Mouse (Mus musculus) kidney, adult 2 months (tissue): ENCODE results near the gene Plxnb3.

Source experiments
- CTCF ChIP-seq: fragments of 200-500 bp; conservative IDR thresholded peaks from 2 replicates; pipeline ENCODE4 v1.5.1; 2011; ENCODE audit warnings: low read depth, mild to moderate bottlenecking, control low read depth, low read length, moderate library complexity, mixed read lengths; ENCODE audit not compliant: insufficient read depth, insufficient read length
- POLR2A ChIP-seq: fragments of 200-500 bp; IDR thresholded peaks from one replicate; pipeline ENCODE4 v1.6.1; 2011; ENCODE audit warnings: low read depth, low read length, control low read depth

DNA sequence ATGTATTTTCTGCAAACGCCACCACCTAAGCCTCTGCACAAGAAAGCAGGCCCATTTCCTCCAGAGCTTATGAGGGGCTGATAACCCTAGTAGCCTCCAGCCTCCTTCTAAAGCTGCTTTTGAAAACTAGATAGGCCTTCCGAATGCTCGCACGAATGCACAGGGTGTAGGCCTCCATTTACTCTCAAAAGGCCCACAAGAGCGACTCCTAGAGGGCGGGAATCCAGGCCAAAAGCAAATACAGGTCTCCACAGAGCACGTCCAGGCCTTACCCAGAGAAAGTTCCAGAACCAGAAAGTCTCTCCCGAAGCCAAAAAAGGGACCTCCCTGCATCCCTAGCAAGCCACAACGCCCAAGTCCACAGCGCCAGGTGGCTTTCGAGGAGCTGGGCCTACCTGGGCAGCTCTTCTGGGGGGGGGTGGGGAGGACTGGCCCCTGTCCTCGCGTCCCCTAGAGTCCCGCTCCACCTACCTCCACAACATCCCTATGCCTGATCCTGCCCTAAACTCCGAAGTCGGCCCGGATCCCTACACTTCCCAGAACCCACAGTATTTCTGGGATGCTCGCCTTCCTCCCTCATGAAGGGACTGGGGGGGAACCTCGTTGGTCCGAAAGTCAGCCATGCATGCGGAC, 41.3 kb upstream of the Plxnb3 start:
- TF ChIP-seq POLR2A (no peak), CTCF (no peak)
